ENCODE assay signal across 8 mouse cellular contexts in genomic region chr13:112987532-112987943, GRCm38 (mm10). TPM values are rescaled to one million over a fixed set of nuclear protein-coding genes. Genes with fewer than 3 reads are reported as not detected.
DNase-seq lines count a peak whose midpoint lies in the region; ATAC-seq lines count a peak whose summit lies in the region.

Ccno (plus strand) TSS chr13:112987802.

- H3K27me3 ChIP-seq in hindbrain, embryonic 15.5 days, result peaks cover 66% of the 10 kb centered on the region

- ATAC-seq in hindbrain, embryonic 15.5 days (ENCODE audit: low FRiP score, low read depth), result peak; percentile 96

- peak; percentile 87 for DNase-seq in WW6 (ENCODE audit: low read depth, low spot score)
- peak; percentile 80 to 86 for DNase-seq in cerebellum, postnatal 4 days (ENCODE audit: low spot score in 2 of 2)
- peak; percentile 88 for DNase-seq in gastrocnemius, adult 18-20 months (ENCODE audit: low spot score)
- DNase-seq in left cerebral cortex, adult 11 months (ENCODE audit: low spot score), result peak; percentile 87
- DNase-seq in lung, postnatal 36 days, result peak; percentile 96
- peak; percentile 87 for DNase-seq in retina, postnatal 7 days (ENCODE audit: low read depth, low spot score)
- peak; percentile 91 to 96 for DNase-seq in urinary bladder, adult 18-20 months (ENCODE audit: low spot score in 2 of 2)

- peak within 1 kb of the TSS; percentile 94 for H3K4me2 ChIP-seq in hindbrain, embryonic 15.5 days

- no peak within 1 kb of the TSS for H3K27ac ChIP-seq in hindbrain, embryonic 15.5 days (replicated peaks)

- WGBS in hindbrain, embryonic 15.5 days, result under 1% methylated on average over 47 of the region's 47 CpGs

- no peaks in the 10 kb centered on the region for H3K9me3 ChIP-seq in hindbrain, embryonic 15.5 days

- peak within 1 kb of the TSS; percentile 38 for H3K9ac ChIP-seq in hindbrain, embryonic 15.5 days

- peaks cover 35% of the 10 kb centered on the region for H3K4me1 ChIP-seq in hindbrain, embryonic 15.5 days (replicated peaks)

- H3K36me3 ChIP-seq in hindbrain, embryonic 15.5 days, result no peaks in the 10 kb centered on the region

- H3K4me3 ChIP-seq in hindbrain, embryonic 15.5 days, result peak within 1 kb of the TSS; percentile 48

RNA-seq across cellular contexts. Expression of gene Ccno, which starts in this region (rescaled TPM):
- not detected for total RNA-seq in gastrocnemius, adult 18-20 months (2021)
- 0.67 and 1.4 TPM in 2 replicates for polyA plus RNA-seq in hindbrain, embryonic 15.5 days (2015; fragmentation: Nextera tagmentation; extraction: Ambion mirVana)

Comparison
In these comparisons a context has a peak if more than half of its experiments do, and no peak if none do; other contexts are left out.
1. Peak in DNase-seq in gastrocnemius, adult 18-20 months; RNA of the gene not detected or under 1 TPM.